Mouse (Mus musculus): ENCODE measurements at regions not wholly inside any gene's neighbourhood (a gene's known extent, or its start where the extent isn't known, plus 50 kb on each side); places are given as distances from the start of the nearest gene placed in this dataset.

DNA sequence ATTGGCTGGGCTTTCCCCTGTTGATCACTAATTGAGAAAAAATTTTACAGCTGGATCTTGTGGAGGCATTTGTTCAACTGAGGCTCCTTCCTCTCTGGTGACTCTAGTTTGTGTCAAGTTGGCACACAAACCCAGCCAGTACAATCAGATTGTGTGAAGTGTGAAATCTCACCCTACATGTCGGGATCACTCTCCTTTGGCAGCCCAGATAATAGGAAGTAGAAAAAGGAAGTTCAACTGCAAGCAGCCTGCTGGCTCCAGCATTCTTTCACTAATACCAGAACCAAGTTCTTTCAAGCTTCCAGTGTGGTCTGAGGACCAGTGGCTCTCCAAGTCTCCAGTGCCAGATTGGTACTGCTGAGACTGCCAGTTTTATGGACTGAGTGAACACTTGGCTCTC, 2195.2 kb upstream of the Gm7489 start:
- DNase-seq (ENCODE audit: low spot score) (no peak), ATAC-seq (ENCODE audit: insufficient read depth, low FRiP score, low TSS enrichment) (no peak)
- H3K36me3 ChIP-seq (ENCODE audit: control insufficient read depth, insufficient read depth, low read length) = no peaks in the 10 kb centered on the region
- H3K9me3 ChIP-seq (ENCODE audit: control insufficient read depth, low read length) = no peaks in the 10 kb centered on the region
- H3K27ac ChIP-seq (ENCODE audit: low read depth, low read length) = no peak overlapping the region
- no peak overlapping the region for H3K4me3 ChIP-seq (ENCODE audit: low read depth, low read length)
- no peaks in the 10 kb centered on the region for H3K4me1 ChIP-seq (ENCODE audit: control insufficient read depth, insufficient read depth, low read length)
- WGBS = 78% methylated on average over 1 of the region's 1 CpGs
- H3K27me3 ChIP-seq (ENCODE audit: control insufficient read depth, insufficient read depth, low read length) = no peaks in the 10 kb centered on the region
- no peak overlapping the region for H3K9ac ChIP-seq (ENCODE audit: low read length)
- no peak overlapping the region for H3K4me2 ChIP-seq (ENCODE audit: low read depth)

- no peak overlapping the region for H3K4me3 ChIP-seq (ENCODE audit: low read depth, low read length)
- H3K9ac ChIP-seq (ENCODE audit: low read length) = no peak overlapping the region
- H3K9me3 ChIP-seq (ENCODE audit: control insufficient read depth, low read length) = no peaks in the 10 kb centered on the region
- H3K4me1 ChIP-seq (ENCODE audit: control insufficient read depth, insufficient read depth, low read length) = no peaks in the 10 kb centered on the region
- H3K27ac ChIP-seq (ENCODE audit: low read depth, low read length) = no peak overlapping the region
- H3K36me3 ChIP-seq (ENCODE audit: control insufficient read depth, insufficient read depth, low read length) = no peaks in the 10 kb centered on the region
- DNase-seq (ENCODE audit: low spot score) = no peak
- no peak overlapping the region for H3K4me2 ChIP-seq (ENCODE audit: low read depth)
- no peak for ATAC-seq (ENCODE audit: insufficient read depth, low FRiP score, low TSS enrichment)
- 85% methylated on average over 4 of the region's 4 CpGs for WGBS
- no peaks in the 10 kb centered on the region for H3K27me3 ChIP-seq (ENCODE audit: control insufficient read depth, insufficient read depth, low read length)
Measured at GRCm38 (mm10) chr15:51692671-51693070, 2192.0 kb upstream of the Gm7489 start.

DNA sequence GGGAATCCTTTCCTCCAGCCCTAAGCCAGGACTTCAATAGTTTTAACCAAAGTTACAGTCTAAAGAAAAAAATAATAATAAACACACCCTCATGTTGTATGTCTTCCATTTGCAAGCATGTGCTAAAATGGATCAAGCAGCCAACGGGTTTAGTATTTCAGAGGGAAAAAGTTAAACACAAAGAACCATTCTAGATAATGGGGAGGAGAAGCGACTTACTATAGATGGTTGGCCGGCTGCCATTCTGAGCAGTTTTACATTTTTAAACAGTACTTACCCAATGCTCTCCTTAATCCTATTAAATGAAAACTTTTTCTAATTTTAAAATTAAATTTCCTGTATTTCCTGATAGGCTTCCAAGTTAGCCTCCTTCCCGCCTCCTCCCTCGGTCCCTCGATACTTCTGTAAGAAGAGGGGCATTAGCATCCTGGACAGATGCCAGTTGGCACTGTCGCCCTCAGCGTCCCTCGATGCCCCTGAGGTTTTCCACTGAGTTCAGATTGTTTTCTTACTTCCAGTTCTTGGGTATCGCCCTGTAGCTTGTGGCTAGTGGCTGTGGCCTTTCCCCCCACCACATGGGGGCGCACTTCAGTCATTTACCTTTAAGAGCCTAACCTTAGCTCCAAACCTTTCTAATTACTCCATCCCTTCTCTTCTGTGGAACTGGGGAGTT, 2188.2 kb upstream of the Gm7489 start:
- WGBS = 85% methylated on average over 11 of the region's 11 CpGs
- DNase-seq (ENCODE audit: low spot score) (no peak), ATAC-seq (ENCODE audit: insufficient read depth, low FRiP score, low TSS enrichment) (no peak; the same call in 1 of the 2 replicates)
- no peak overlapping the region for H3K9ac ChIP-seq (ENCODE audit: low read length)
- no peaks in the 10 kb centered on the region for H3K27me3 ChIP-seq (ENCODE audit: control insufficient read depth, insufficient read depth, low read length)
- H3K4me1 ChIP-seq (ENCODE audit: control insufficient read depth, insufficient read depth, low read length) = no peaks in the 10 kb centered on the region
- no peak overlapping the region for H3K4me3 ChIP-seq (ENCODE audit: low read depth, low read length)
- H3K4me2 ChIP-seq (ENCODE audit: low read depth) = no peak overlapping the region
- no peaks in the 10 kb centered on the region for H3K9me3 ChIP-seq (ENCODE audit: control insufficient read depth, low read length)
- H3K36me3 ChIP-seq (ENCODE audit: control insufficient read depth, insufficient read depth, low read length) = no peaks in the 10 kb centered on the region
- no peak overlapping the region for H3K27ac ChIP-seq (ENCODE audit: low read depth, low read length)

DNA sequence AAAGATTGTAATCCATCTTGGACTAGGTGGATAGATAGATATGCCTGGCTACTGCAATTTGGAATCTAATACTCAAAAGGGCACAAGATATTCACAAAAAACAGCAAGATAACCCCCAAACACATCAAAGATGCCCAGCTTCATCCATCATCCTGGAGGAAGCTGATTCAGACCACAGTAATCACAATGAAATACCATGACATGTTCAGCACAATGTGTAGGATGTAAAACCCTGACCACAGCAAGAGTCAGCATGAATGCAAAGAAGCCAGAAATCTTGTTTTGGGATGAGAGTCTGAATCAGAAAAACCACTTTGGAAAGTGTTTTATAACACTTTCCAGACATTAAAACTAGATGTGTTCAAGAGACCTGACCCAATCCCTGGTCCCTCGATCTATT, 2180.5 kb upstream of the Gm7489 start:
- ATAC-seq (ENCODE audit: insufficient read depth, low FRiP score, low TSS enrichment) (no peak), DNase-seq (ENCODE audit: low spot score) (no peak)
- Histone ChIP-seq H3K27me3 (ENCODE audit: control insufficient read depth, insufficient read depth, low read length) (no peaks in the 10 kb centered on the region), H3K27ac (ENCODE audit: low read depth, low read length) (no peak overlapping the region), H3K4me2 (ENCODE audit: low read depth) (no peak overlapping the region), H3K4me1 (ENCODE audit: control insufficient read depth, insufficient read depth, low read length) (no peaks in the 10 kb centered on the region), H3K4me3 (ENCODE audit: low read depth, low read length) (no peak overlapping the region), H3K9me3 (ENCODE audit: control insufficient read depth, low read length) (no peaks in the 10 kb centered on the region), H3K9ac (ENCODE audit: low read length) (no peak overlapping the region), H3K36me3 (ENCODE audit: control insufficient read depth, insufficient read depth, low read length) (no peaks in the 10 kb centered on the region)
- WGBS = 89% methylated on average over 1 of the region's 1 CpGs

DNA sequence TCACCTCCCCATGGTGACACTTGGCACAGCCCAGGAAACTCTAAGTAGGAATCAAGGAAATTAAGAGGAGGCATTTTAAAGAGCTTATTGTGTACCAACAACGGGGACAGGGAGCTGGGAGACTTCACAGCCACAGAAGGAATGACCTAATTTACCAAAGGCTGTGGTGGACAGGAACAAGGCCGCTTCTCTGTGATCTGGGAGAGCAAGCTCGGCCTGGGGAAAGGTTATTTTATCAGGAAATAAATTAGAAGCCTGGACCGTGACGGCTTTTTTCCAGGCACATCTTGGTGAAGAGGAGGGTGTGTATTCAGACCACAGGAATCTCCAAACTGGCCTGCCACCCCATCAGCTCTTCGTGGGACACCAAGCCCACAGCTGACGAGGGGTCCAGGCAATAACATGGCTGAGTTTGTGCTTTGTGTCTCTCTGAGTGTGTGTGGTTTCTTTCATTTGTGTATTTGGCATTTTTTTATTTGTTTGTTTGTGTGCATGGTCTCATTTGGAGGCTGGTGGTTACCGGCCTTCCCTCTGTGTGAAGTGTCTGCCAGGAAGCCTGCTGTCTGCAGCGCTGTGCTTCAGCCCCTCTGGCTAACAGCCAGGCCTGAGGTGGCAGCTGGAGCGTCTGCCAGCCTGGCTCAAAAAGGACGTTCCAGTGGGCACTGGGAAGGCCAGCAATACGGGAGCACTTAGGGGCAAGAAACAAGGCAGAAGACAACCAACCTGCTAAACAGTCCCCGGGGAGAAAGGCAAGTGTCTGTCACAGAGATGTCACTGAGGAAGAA, 2174.6 kb upstream of the Gm7489 start:
- Histone ChIP-seq H3K9me3 (ENCODE audit: control insufficient read depth, low read length) (no peaks in the 10 kb centered on the region), H3K9ac (ENCODE audit: low read length) (no peak overlapping the region), H3K4me1 (ENCODE audit: control insufficient read depth, insufficient read depth, low read length) (no peaks in the 10 kb centered on the region), H3K4me2 (ENCODE audit: low read depth) (no peak overlapping the region), H3K27me3 (ENCODE audit: control insufficient read depth, insufficient read depth, low read length) (no peaks in the 10 kb centered on the region), H3K36me3 (ENCODE audit: control insufficient read depth, insufficient read depth, low read length) (no peaks in the 10 kb centered on the region), H3K27ac (ENCODE audit: low read depth, low read length) (no peak overlapping the region), H3K4me3 (ENCODE audit: low read depth, low read length) (no peak overlapping the region)
- peak; percentile 74; the same call in 1 of the 2 replicates for ATAC-seq (ENCODE audit: insufficient read depth, low FRiP score, low TSS enrichment)
- WGBS = 52% methylated on average over 13 of the region's 13 CpGs
- no peak for DNase-seq (ENCODE audit: low spot score)

DNA sequence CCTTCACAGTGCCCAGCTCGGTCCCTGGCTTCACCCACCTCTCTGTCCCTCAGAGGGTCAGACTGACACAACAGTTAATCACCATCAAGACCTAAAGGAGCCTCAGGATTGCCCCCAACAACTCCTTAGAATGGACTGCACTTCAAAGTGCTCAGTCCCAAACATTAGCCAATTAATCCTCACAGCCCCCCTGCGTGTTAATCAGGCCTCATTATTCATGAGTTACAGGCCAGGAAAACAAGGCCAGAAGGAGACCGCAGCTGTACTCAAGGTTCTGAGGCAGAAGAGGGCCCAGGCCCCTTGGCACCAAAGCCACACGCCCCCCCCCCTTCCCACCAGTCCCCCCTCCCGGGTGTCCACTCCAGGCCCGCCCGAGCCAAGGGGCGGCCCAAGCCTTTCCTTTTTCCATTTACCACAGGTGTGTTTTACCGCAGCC, 2163.8 kb upstream of the Gm7489 start:
- Histone ChIP-seq H3K4me3 (ENCODE audit: low read depth, low read length) (no peak overlapping the region), H3K9ac (ENCODE audit: low read length) (no peak overlapping the region), H3K4me1 (ENCODE audit: control insufficient read depth, insufficient read depth, low read length) (no peaks in the 10 kb centered on the region), H3K9me3 (ENCODE audit: control insufficient read depth, low read length) (no peaks in the 10 kb centered on the region), H3K36me3 (ENCODE audit: control insufficient read depth, insufficient read depth, low read length) (no peaks in the 10 kb centered on the region), H3K27ac (ENCODE audit: low read depth, low read length) (no peak overlapping the region), H3K27me3 (ENCODE audit: control insufficient read depth, insufficient read depth, low read length) (no peaks in the 10 kb centered on the region), H3K4me2 (ENCODE audit: low read depth) (no peak overlapping the region)
- 12% methylated on average over 9 of the region's 9 CpGs for WGBS
- peak; percentile 20; the same call in 1 of the 2 replicates for ATAC-seq (ENCODE audit: insufficient read depth, low FRiP score, low TSS enrichment)
- DNase-seq (ENCODE audit: low spot score) = no peak

DNA sequence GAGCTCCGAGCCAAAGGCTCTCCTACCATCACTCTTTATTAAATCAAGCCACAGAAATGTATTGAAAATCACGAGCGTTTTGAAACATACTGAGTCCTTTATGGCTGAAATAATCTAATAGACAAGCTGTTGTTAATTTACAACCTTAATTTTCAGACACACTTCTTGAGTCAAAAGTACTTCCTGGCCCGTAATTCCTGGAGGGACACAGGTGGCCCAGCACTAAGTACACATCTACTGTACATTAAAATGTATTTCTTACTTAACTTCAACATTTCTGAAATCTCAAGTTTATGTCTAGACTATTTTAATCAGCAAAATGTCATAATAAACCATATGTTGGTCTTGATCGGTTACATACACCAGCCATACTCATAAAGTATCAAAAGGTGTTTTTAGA, 2163.3 kb upstream of the Gm7489 start:
- Histone ChIP-seq H3K9ac (ENCODE audit: low read length) (no peak overlapping the region), H3K36me3 (ENCODE audit: control insufficient read depth, insufficient read depth, low read length) (no peaks in the 10 kb centered on the region), H3K27me3 (ENCODE audit: control insufficient read depth, insufficient read depth, low read length) (no peaks in the 10 kb centered on the region), H3K4me2 (ENCODE audit: low read depth) (no peak overlapping the region), H3K27ac (ENCODE audit: low read depth, low read length) (no peak overlapping the region), H3K4me3 (ENCODE audit: low read depth, low read length) (no peak overlapping the region), H3K9me3 (ENCODE audit: control insufficient read depth, low read length) (no peaks in the 10 kb centered on the region), H3K4me1 (ENCODE audit: control insufficient read depth, insufficient read depth, low read length) (no peaks in the 10 kb centered on the region)
- 72% methylated on average over 5 of the region's 5 CpGs for WGBS
- DNase-seq (ENCODE audit: low spot score) = no peak
- no peak for ATAC-seq (ENCODE audit: insufficient read depth, low FRiP score, low TSS enrichment)

- DNase-seq (ENCODE audit: low spot score) = no peak
- Histone ChIP-seq H3K27me3 (ENCODE audit: control insufficient read depth, insufficient read depth, low read length) (no peaks in the 10 kb centered on the region), H3K27ac (ENCODE audit: low read depth, low read length) (no peak overlapping the region), H3K4me2 (ENCODE audit: low read depth) (no peak overlapping the region), H3K4me1 (ENCODE audit: control insufficient read depth, insufficient read depth, low read length) (no peaks in the 10 kb centered on the region), H3K9me3 (ENCODE audit: control insufficient read depth, low read length) (no peaks in the 10 kb centered on the region), H3K9ac (ENCODE audit: low read length) (no peak overlapping the region), H3K4me3 (ENCODE audit: low read depth, low read length) (no peak overlapping the region), H3K36me3 (ENCODE audit: control insufficient read depth, insufficient read depth, low read length) (no peaks in the 10 kb centered on the region)
- 74% methylated on average over 7 of the region's 7 CpGs for WGBS
- no peak for ATAC-seq (ENCODE audit: insufficient read depth, low FRiP score, low TSS enrichment)
Measured at GRCm38 (mm10) chr15:51724127-51724526, 2160.6 kb upstream of the Gm7489 start.

GRCm38 (mm10) chr15:51725457-51725856, 2159.2 kb upstream of the Gm7489 start:
- ATAC-seq (ENCODE audit: insufficient read depth, low FRiP score, low TSS enrichment) (no peak), DNase-seq (ENCODE audit: low spot score) (no peak)
- H3K27me3 ChIP-seq (ENCODE audit: control insufficient read depth, insufficient read depth, low read length) = no peaks in the 10 kb centered on the region
- H3K4me3 ChIP-seq (ENCODE audit: low read depth, low read length) = no peak overlapping the region
- no peak overlapping the region for H3K9ac ChIP-seq (ENCODE audit: low read length)
- no peaks in the 10 kb centered on the region for H3K36me3 ChIP-seq (ENCODE audit: control insufficient read depth, insufficient read depth, low read length)
- H3K4me2 ChIP-seq (ENCODE audit: low read depth) = no peak overlapping the region
- H3K4me1 ChIP-seq (ENCODE audit: control insufficient read depth, insufficient read depth, low read length) = no peaks in the 10 kb centered on the region
- WGBS = 92% methylated on average over 3 of the region's 3 CpGs
- no peak overlapping the region for H3K27ac ChIP-seq (ENCODE audit: low read depth, low read length)
- no peaks in the 10 kb centered on the region for H3K9me3 ChIP-seq (ENCODE audit: control insufficient read depth, low read length)

Data from neural tube, embryonic 11.5 days (tissue).